Mouse (Mus musculus) cerebellum, postnatal 14 days (tissue): ENCODE data around the gene Cdh3.

Experiments
- DNase-seq, 2 experiments: peaks; one replicate each; pipeline ENCODE4 v3.0.0; 2021; ENCODE audit warnings: mixed read lengths in 2 of 2

The Cdh3 gene

DNA sequence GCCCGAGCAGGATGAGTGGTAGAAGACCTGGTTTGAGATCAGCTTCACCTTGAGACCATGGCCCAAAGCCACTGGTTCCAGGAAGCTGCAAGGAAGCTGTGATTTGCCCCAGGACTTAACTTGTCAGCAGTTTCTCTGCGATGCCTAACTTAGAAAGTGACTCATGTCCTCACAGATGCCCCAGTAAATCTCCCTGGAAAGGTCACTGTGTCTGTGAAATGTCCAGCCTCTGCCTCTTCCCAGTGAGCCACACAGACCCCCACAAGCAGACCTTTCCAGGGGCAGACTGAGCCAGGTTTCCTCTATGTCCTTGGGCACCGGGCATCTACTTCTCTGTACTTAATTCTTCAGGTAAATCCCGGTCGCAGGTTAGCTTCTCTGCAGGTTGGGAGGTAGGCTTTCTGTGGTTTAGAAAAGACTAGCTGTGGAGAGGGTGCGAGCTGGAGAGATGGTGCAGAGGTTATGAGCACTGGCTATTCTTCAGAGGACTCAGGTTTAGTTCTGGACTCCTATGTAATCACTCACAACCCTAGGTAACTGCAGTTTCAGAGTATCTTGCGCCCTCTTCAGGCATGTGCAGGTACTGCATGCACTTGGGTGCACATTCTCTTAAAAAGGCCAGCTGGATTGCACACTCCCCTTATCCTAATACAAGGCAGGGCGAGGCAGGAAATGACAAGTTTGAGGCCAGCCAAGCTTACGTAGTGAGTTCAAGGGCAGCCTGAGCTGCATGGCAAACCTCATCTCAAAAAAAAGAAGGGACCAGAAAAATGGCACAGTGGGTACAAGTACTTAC is 16.7 kb downstream of the Cdh3 start:
- DNase-seq, result no peak

DNA sequence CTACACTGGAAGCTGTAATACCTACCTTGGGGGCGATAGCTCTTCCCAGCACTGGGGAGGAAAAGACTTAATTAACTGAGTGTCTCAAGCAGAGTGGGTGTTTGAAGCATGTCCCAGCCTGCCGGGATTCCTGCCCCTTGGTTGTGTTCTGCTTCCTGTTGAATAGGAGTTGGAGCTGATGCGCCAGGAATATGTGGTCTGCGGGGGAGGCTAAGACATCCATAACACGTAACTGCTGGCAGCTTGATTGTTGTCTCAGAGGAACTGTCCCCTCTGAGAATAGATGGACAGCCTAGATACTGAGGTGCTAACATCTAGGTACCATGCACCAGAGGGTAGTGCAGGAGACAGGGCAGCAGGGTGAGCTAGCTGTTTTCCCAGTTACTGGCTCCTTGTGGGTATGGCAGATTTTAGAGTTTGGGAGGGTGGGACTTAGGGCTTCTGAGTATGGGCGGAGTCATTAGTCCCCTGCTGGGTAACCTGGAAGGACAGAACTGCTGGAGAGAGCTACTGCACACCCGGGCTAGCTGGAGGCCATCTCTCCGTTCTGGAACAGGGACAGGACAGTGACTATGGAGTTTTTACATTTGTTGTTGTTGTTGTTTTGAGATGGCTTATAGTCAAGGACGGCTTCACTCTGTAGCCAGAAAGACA is 18.0 kb downstream of the Cdh3 start:
- DNase-seq, result no peak

DNA sequence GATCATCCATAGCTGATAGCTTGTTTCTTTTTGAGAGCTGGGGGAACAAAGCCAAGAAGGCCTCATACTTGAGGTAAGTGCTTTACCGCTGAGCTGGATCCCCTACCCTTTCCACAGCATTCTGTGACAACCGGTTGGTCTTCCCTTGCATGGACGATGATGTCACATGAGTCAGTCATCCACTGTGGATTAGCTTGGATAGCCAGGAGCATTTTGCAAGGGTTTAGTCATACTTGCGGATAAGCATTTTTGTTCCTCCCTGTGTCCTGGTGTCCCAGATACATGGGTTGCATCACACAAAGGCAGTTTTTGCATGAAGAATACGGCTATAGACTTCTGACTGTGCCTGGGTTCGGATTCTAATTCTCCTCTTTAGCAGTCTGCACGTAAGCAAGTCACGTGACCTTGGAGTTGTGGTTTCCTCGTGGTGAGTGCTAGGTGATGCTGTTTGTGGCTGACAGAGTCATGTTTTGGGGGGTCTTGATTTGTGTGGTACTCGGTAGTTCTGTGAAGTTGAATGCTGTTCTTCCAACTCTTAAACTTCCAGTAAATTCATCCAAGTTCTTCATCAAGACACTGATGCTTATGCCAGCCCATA is 19.3 kb downstream of the Cdh3 start:
- DNase-seq, result no peak

DNA sequence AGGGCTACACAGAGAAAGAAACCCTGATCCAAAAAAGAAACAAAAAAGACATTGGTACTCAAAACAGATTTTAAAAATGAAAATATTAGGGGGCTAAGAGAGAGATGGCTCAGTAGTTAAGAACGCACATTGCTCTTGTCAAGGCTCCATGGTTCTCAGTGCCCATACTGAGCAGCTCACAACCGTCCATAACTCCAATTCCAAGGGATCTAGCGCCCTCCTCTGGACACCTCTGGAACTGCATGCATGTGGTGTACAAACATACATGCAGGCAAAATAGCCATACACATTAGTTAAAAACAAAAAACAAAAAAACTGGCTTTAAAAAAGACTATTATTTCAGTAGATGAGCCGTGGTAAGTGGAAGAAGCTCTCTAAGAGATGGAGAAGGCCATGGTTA is 19.9 kb downstream of the Cdh3 start:
- DNase-seq, result peak in 1 of 2 experiments; percentile 35

DNA sequence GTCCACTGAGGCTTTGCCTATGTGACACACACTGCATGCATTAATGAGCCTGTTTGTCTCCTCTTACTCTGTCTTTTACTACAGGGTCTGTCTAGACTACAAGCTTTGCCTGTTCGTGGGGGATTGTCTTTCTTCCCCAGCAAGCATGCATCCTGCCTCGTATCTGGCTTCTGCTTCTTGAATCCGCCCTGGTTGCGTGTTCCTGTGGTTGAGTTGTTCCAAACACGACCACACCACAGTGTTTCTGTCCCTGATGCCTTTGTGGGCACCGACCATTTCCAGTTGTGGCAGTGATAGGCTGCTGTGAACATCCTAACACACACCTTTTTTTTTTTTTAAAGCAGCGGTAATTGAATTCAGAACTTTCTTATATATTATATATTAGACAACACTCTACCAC is 23.0 kb downstream of the Cdh3 start:
- DNase-seq, result no peak

- DNase-seq, result peak; percentile 67 to 82
These were observed 23.8 kb downstream of the Cdh3 start for GRCm38 (mm10) chr8:106534449-106534848.

- DNase-seq, result no peak
These were observed 24.8 kb downstream of the Cdh3 start for GRCm38 (mm10) chr8:106535448-106535847.

DNA sequence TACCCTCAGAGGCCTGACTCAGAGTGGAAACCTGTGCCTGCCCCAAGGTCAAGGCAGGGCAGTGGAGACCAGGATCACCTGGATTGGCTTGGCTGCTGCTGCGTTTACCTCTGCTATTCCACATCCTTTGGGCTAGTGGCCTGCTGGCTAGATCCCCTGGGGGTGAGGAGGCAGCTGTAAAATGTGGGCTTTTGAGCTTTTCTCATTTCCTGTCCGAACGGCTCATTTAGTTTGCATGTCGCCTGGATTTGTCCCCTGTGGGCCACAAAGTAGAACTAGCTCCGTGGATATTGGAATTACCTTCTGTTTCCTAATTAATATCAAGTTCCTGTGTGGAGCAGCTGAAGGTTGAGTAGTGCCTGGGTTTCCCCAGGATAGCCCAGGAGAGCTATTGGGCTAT is 28.5 kb downstream of the Cdh3 start:
- no peak for DNase-seq

- no peak for DNase-seq
These were observed 30.3 kb downstream of the Cdh3 start for GRCm38 (mm10) chr8:106541002-106541401.

- DNase-seq, result no peak
These were observed 32.4 kb downstream of the Cdh3 start for GRCm38 (mm10) chr8:106543043-106543442.

DNA sequence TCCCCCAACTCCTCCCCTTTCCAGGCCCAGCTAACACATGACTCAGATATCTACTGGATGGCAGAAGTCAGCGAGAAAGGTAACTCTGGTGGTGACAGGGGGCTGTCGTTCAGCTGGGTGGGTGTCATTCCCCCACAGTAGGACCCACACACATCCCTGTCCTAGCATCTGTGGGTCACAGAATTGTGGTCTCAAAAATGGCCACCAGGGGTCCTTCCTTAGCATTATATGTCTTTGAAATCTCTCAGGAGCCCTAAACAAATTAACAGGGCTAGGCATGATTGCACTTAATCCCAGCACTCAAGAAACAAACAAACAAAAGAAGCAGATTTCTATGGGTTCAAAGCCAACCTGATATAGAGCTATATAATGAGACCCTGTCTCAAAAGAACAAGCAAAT is 34.5 kb downstream of the Cdh3 start:
- DNase-seq, result no peak

DNA sequence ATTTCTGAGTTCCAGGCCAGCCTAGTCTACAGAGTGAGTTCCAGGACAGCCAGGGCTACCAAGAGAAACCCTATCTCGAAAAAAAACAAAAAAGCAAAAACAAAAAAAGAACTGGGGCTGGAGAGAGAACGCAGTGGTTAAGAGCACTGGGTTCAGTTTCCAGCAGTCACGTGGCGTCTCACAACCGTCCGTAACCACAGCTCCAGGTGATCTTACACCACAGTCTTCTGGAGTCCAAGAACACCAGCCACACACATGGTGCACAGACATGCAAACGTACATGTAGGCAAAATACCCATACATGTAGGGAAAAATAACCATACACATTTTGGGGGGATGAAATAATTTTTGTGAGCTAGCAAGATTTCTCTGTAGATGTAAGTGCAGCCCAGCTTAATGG is 36.1 kb downstream of the Cdh3 start:
- no peak for DNase-seq

DNA sequence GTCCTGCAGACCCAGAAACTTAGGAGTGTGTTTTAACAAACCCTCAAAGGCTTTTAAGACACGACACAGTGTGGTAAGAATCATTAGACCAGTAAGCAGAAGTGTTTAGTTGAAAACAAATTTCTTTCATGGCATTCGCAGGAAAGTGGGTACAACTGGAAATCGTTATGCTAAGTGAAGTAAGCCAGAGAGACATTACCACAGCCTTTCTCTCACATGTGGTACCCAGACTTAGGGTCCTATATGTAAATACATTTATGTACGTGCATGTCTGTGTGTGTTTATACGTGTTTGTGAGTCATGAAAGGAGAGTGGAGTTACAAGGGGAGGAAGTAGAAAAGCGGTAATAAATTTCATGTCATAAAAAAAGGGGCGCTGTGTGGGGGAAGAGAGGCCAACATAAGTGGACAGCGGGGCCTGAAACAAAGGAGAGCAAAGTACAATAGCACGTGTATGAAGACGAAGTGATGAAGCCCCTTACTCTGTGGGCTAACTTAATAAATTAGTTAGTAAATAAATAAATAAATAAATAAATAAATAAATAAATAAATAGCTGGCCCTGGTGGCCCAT is 37.8 kb downstream of the Cdh3 start:
- no peak for DNase-seq

DNA sequence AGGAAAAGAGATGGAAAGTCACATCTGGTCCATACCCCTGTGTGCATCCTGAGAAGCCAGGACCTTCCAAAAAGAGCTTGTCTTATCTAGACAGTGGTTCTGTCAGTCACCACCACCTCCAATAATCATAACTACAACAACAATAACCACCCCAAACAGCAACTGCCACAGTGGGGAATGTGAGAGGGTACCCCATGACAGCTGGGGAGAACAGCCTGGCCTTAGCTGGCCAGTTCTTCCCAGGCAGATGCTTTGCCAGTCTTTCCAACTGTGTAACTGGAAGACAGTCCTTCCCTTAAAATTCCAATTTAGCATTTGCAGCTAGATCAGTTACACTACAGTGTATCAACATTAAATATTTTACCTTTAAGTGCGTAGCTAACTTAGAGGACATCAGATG is 40.2 kb downstream of the Cdh3 start:
- DNase-seq, result no peak

- DNase-seq, result no peak
These were observed 43.3 kb downstream of the Cdh3 start for GRCm38 (mm10) chr8:106554011-106554410.

- DNase-seq, result no peak
These were observed 45.5 kb downstream of the Cdh3 start for GRCm38 (mm10) chr8:106556068-106556645.

DNA sequence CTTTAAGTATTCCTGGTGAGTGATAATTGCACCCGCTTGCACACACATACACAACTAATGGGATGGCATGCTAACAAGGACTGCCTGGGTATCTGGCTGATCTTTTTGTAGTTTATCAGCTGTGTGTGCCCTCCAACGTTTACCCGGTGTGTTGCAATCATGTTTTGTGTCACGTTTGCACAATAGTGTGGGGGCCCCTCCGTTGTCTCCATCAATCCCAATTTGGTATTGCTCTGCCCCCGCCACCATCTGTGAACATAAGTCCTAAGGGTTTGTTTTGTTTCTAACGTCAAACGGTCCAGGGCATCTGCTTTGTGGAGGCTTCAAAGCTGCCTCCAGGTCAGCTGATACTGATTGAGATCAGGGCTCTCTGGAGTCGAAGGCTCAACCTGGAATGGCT is 49.2 kb downstream of the Cdh3 start:
- DNase-seq, result no peak

DNA sequence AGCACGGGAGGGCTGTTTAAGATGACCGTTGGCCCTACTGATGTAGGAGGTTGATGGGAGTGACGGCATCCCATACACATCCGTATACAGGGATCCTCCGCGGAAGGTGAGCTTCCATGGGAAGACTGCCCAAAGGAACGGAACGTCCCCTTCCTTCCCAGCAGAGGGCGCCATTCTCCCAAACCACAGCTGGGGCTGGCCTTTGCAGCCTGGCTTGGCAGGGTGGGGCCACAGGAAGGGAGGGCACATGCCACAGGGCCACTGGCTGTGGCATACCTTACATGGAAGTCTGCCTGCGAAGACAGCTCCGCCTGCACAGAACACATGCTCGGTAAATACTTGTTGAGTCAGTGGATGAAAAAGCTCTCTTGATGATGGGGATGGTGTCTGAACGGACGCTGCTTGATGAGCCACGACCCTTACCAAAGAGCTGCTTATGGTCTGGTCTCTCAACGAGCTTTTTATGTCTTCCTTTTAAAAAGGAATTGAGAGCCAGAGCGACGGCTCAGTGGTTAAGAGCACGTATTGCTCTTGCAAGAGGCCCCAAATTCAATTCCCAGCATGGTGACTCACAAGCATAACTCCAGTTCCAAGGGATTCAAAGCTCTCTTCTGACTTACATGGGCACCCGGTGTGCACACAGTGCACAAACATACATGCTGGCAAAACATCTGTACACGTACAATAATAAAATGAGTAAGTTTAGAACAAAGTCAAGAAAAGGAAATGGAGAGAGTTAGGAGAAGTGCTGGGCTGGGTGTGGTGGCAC is 50.6 kb downstream of the Cdh3 start:
- DNase-seq, result peak; percentile 33 to 46

DNA sequence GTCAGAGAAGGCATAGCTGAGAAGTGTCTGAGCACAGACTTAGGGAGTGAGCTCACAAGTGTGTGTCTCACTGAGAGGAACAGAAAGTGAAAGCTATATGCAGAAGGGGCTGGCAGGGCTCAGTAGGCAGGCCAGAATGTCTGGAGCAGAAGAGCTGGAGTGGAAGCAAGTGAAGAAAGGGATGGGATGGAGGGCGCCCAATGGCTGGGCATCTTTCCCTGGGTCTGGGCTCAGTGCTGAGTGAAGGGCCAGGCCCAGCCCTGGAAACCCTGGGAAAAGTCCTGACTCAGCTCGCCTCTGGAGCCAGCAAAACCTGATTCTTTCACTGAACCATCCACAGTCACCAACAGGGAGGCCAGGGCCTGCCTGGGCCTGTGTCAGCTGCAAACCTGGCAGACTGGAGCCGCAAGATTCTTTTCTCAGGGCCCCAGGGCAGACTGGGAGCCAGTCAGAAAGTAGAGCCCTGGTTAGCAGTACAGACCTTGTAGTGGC is 53.0 kb downstream of the Cdh3 start:
- no peak for DNase-seq

- DNase-seq, result peak; percentile 14 to 18
These were observed 58.3 kb downstream of the Cdh3 start for GRCm38 (mm10) chr8:106569006-106569405.

DNA sequence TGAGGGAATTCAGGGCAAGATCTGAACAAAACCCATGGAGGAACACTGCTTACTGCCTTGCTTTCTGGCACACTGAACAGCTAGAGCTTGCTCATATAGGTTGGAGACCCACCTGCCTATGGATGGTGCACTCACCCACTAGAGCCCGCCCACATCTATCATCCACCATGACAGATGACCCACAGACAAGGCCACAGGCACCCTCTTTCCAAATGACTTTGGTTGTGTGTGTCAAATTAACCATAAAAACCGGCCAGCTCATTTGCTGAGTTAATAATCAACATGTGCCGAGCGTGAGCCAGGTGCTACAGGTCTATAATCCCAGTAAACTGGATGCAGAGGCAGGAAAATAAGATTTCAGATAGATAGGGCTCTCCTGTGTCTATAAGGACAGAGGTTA is 59.7 kb downstream of the Cdh3 start:
- DNase-seq, result no peak

- DNase-seq, result no peak
These were observed 61.0 kb downstream of the Cdh3 start for GRCm38 (mm10) chr8:106571551-106572172.
